Mouse (Mus musculus): ENCODE measurements around the gene Pgap3.

The Pgap3 gene

GRCm38 (mm10) chr11:98355732-98356299 lies 44.5 kb downstream of the Pgap3 start:
- DNase-seq (ENCODE audit: low spot score in 2 of 2): peak in 1 of 2 experiments; percentile 53

- no peak for DNase-seq (ENCODE audit: low spot score in 2 of 2)
These were observed 45.8 kb downstream of the Pgap3 start for GRCm38 (mm10) chr11:98354445-98354844.

GRCm38 (mm10) chr11:98353651-98354211 lies 46.6 kb downstream of the Pgap3 start:
- no peak for DNase-seq (ENCODE audit: low spot score in 2 of 2)

DNA sequence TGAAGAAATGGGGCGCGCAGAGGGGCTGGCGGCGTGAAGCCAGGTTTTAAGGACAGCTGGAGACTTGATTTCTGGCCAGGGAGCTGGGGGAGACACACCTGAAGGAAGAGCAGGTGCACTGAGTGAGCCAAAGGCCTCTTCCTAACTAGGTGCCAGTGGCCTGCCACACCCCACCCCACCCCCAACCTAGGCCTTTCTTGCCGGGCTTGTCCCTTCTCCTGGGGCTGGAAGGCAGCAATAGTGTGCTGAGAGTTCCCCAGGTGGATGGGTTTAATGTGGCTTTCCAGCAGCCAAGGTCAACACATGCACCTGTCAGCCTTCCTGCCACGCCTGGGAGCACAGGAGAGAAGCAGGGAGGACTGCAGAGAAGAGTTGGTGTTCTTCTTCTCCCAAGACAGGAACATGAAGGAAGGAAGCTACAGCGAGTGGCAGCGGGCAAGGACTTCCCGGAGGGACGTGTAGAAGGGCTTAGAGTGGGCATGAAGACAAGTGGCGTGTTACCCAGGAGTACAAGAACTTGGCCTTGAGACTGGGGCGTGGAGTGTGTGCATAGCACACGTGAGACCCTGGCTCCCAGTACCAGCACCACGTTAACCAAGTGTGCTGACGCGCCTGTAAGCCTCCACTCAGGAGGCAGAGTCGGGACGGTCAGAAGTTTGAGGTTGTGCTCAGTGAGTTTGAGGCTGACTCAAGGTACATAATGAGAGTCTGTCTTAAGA lies 47.9 kb downstream of the Pgap3 start:
- no peak for DNase-seq (ENCODE audit: low spot score in 2 of 2)

- no peak for DNase-seq (ENCODE audit: low spot score in 2 of 2)
These were observed 51.0 kb downstream of the Pgap3 start for GRCm38 (mm10) chr11:98349308-98349707.

DNA sequence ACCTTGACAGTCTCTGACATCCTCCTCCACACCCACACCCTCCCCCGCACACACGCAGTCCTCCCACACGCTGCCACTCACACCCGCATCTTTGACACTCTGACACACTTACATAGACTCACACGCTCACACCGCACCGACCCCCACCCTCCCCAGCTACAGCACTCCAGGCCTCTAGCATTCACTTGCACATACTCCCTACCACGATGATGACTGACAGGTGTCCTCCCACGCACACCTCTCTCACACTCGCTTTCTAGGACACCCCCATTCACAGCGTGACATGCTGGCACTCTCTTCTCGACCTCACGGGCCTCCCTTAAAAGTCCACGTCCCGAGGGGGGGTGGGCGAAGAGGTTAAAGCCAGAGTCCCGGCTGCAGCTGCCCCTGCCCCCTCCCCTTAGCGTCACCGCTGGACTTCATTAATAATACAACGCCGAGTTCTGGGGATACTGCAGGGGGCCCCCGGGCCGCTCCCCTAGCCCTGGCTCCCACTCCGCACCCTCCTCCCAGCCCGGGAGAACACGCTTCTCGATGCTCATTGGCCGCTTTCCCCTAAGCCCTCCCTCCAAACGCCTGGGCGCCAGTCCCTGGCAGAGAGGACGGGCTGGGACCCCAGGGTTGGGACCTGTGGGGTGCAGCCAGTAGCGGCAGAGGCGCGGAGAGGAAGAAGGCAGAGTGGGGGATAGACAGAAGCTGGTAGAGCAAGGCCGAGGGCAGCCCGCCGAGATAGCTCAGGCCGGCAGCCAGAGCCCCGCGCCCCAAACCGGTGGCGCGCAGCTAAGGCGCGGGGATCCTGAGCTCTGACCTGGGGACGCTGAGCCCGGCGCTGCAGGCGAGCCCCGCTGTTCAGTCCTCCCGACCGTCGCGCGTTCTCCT lies 52.0 kb downstream of the Pgap3 start, which contains the start of gene Ppp1r1b:
Gene Ppp1r1b, plus strand, starts transcription at position 322 of the 879 bp plus-strand sequence.
- DNase-seq (ENCODE audit: low spot score in 2 of 2): no peak

- no peak for DNase-seq (ENCODE audit: low spot score in 2 of 2)
These were observed 52.8 kb downstream of the Pgap3 start for GRCm38 (mm10) chr11:98347385-98348082.

GRCm38 (mm10) chr11:98346168-98346567 lies 54.1 kb downstream of the Pgap3 start:
- DNase-seq (ENCODE audit: low spot score in 2 of 2): no peak

- DNase-seq (ENCODE audit: low spot score in 2 of 2): peak; percentile 82 to 90
These were observed 55.0 kb downstream of the Pgap3 start for GRCm38 (mm10) chr11:98345253-98345652.

DNA sequence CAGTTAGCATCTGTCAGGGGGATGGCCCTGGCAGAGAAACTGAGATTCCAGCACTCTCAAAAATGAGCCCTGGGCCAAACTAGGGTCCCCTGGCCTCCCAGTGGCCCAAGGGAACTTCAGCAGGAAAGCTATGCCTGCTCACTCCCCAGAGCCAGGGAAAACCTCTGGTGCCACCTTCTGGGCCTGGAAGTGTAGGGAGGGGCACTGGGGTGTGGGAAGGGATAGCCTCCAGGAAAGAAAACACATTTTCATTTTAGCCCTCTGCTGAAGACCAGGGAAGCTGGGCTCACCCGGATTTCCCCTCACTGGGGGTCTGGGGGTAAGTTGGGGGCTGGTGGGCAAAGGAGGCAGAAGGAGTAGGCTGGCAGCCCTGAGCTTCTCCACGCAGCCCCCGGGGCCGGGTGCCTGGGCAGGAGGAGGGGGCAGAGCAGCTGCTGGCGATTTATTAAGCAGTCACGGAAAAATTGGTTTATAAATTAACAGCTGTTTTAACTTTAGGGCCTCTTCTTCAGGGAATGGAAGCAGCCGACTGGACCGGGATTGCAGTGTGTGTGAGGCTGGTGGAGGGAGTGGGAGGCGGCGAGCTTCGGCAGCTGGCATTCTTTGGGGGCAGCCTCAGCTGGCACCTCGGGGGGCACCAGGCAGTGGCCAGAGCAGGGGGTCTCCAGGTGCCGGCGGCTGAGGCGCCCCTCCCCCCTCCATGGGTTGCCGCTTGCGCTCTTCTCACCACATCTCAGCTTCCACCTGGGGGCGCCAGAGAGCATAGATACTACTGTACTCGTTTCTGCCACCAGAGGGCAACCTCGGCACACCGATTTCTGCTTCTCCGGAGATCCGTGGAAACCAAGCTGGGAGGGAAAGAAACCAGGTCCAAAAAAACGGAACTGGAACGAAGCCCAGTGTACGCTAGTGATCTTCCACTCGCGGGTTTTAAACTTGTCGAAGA lies 58.0 kb downstream of the Pgap3 start:
- peak; percentile 97 to 99 for DNase-seq (ENCODE audit: low spot score in 2 of 2)

DNA sequence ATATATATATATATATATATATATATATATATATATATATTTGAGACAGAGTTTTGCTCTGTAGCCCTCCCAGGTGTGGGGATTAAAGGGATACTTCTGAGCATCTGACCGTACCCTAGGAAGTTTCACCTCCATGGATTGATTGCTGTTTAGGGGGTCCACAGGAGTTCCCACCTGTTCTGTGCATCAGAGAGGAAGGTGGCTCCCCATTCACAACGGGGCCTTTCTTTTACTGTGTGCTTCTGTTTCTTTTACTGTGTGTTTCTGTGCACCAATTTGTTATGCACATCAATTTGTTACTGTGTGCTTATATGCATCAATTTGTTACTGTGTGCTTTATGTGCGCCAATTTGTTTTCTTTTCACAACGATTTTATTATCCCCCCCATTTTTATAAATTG lies 59.1 kb downstream of the Pgap3 start:
- no peak for DNase-seq (ENCODE audit: low spot score in 2 of 2)

GRCm38 (mm10) chr11:98340597-98340996 lies 59.7 kb downstream of the Pgap3 start:
- no peak for DNase-seq (ENCODE audit: low spot score in 2 of 2)

GRCm38 (mm10) chr11:98339679-98340287 lies 60.5 kb downstream of the Pgap3 start:
- peak in 1 of 2 experiments; percentile 57 for DNase-seq (ENCODE audit: low spot score in 2 of 2)

DNA sequence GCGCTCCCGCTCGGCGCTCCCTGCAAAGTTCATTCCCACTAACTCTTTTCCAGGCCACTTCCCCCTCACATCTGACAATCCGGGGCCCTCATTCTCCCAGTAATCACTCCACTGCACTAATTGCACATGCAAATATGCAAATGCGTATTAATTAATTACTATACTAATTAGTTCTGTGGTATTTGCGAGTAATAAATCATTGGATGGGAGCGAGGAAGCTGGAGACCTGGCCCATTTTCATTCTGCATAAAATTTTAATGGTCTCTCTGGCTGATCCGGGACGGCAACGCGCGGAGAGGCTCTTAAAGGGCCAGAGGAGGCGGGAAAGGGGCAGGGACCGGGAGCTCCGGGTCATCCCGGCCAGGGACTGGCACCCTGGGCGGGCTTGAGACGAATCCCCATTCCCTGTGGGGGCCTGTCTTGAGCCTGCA lies 61.2 kb downstream of the Pgap3 start:
- DNase-seq (ENCODE audit: low spot score in 2 of 2): no peak

Measured in cerebellum, postnatal 4 days (tissue).